Mouse (Mus musculus) frontal cortex, postnatal 14 days (tissue): ENCODE measurements around the gene Ier5.
A peak's percentile ranks its signal among the peaks of the same experiment; 100 is the strongest.

Source experiments
- DNase-seq, 2 experiments: peaks; one replicate each; pipeline ENCODE4 v3.0.0; 2022; ENCODE audit warnings: low spot score in 2 of 2

The Ier5 gene

DNA sequence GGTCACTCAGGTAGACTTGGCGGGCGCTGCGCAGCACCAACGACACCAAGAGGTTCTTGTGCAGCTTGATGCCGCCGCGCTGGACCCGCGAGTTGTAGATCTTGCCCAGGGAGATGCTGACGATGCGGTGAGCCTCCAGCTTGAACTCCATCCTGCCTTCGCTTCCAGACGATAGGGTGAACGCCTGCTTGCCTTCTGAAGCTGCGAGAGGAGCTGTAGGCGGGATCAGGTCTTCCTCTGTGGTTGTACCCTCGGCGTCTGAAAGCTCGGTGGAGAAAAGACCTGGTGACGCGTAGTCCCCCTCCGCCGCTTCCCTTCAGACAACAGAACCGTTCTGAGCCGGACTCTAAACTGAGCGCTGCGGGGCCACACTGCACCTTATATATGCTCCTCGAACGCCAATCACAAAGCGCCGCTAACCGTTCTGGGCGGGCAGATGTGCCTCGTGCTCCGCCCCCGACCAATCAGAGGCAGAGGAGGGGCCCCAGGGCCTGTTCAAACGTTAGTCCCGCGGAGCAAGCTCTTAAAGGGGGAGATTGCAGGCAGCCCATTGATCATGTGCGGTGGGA lies at the start of gene Ier5:
Ier5 (minus strand) TSS at position 357 of the 569 bp plus-strand sequence.
- peak; percentile 95 to 98 for DNase-seq

DNA sequence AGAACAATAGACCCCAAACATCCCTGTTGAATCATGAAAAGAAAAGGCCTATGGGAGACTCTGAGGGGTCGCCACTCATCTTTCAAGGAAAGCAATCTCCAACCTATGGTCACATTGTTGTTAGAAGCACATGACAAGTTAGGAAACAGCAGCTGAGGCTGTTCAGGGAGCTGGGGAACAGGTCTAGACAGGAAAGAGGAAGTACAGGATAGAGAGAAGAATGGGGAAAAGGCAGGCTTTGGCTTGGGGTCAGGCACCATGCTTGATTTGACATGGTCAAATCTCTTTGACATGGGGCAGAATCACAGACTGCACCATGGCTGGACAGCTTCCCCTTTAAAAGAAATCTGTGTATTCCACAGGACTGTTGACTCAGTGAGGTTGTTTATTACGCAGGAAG lies 47.8 kb upstream of the Ier5 start:
- no peak for DNase-seq

DNA sequence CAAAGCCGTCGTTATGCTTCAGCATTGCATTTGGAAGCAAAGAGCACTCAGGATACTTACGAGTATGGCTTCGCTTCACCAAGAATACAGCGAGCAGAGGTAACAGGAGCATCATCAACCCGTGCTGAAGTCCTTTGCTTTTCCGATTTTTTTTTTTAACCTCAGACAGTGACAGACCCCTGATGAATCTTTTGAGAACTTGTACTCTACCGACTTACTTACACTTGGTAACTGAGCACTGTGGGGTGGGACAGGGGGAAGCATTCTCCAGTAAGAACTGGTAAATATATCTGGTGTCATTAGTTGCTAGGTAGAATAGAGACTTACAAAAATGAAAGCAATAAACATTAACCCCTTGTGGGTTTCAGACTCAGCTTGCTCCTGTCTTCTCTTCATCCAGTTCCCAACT lies 47.1 kb upstream of the Ier5 start, which contains the start of gene Mr1:
Mr1 (minus strand) TSS at position 243 of the 409 bp plus-strand sequence.
- DNase-seq, result no peak

DNA sequence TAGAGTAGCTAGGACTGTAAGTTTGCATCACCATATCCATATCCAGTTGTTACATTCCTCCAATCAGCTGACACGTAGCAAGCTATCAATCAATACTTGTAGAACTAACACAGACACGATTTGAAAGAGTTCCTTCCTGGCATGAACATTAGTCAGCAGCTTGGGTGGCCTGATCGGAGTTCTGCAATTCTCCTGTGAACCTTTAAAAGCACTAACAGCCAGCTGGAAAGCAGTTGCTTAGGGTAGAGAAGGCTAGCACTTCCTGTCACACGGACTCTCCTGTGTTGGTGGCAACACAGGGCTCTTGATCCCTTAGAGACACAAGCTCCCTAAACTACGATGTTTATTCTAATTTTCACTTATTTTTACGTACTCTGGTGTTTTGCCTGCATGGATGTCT lies 46.2 kb upstream of the Ier5 start:
- DNase-seq, result no peak

DNA sequence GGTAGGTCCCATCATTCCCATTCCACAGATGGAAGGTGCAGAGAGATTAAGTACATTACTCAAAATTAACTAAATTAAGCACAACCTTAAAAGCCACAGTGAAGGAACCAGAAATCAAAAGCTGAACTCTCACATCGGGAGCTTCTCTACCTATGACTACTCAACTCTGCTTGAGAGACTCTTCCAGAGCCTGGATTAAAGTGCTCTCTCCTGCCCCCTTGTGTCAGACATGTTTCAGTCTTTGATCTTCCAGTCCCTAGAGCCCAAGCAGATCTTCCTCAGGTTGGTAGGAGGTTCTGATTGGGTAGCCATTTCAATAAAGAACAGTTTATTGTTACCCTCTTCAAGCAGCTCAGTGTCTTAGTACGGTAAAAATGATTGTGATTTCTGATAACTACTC lies 40.6 kb upstream of the Ier5 start:
- peak in 1 of 2 experiments; percentile 32 for DNase-seq

DNA sequence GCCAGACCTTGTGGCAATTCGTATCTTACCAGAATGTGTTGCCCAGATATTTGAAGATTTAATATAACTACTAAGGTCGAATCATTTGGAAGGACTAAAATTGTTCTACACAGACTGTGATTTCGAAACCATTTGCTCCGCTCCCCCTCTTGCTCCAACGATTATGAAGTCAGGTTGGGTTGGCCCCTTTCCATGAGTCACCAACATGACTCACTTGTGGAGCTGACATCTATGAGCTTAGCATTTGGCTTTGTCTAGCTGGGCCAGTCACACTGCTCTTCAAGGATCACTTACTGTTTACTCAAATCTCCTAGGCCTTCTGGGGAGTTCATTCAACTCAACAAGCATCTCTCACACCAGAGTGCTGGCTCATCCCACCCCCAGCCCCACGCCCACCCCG lies 39.4 kb upstream of the Ier5 start:
- DNase-seq, result no peak

DNA sequence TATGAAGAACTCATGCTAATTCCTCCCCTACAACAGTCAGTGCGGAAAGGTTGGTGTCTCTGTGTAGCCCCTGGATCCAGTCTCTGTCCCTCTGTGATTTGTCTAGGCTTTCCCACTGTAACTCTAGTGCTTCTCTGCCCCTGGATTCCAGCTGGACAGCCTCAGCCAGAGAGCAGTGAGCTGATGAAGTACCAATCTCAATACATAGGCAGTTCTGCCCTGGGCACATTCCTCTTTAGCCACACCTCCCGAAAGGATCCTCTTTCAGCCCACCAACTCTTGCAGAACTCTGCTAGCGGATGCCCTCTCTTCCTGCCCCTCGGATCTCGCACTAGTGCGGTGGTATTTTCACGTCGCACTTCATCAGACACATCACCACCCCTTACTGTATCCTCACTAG lies 35.4 kb upstream of the Ier5 start:
- DNase-seq, result no peak

DNA sequence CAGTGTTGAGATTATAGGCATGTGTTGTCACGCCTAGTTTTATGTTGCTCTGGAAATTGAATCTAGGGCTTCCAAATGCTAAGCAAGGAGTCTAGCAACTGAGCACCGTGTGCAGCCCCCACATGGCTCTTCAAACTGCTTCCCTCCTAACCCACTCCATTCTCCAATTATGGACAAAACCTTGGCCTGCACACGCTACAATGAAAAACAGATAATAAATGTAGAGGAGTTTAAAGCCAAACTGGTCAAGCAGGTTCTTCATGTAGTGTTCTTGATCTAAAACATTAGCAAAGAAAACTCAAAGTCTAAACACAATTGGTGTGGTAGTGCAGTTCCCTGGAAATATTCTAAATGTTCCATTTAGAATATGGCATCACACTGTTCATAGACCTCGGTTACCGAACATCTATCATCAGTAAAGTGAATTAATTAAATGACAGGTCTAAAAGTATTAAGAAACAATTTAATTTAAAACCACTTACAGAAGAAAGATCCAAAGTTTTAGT lies 28.0 kb upstream of the Ier5 start:
- no peak for DNase-seq

DNA sequence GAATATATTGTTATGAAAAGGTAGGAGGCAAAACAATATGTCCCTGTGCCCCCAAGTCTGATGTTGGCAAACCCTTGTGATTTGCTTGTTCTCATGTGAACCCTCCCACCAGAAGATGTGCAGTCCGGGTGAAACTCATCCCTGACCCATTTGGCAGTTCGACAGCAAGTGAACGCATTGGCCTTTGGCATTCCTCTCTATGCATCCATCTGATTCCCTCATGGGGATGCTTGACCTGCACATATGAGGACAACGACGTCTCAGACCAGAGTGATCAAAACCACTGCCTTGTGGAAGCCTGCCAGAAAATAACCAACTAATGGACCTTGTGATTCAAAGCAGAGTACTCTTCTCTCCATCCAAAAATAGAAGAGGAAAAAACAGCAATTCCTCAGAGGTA lies 27.3 kb upstream of the Ier5 start:
- DNase-seq, result no peak

DNA sequence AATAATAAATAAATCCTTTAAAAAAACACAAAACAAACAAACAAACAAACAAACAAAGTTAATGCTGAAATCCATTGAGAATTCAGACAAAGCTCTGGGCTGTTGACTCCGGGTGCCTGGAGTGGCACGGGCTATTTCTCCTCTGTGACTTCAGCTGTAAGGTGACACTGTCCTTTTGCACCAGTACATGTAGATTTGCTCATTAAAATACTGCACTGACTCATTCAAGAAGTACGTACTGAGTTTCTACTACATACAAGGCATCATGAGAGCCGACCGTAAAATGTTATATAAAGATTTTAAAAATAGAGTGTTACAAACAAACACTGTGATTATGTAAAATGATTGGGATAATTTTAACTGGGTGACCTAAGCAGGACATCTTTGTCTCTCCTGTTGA lies 25.0 kb upstream of the Ier5 start:
- no peak for DNase-seq

DNA sequence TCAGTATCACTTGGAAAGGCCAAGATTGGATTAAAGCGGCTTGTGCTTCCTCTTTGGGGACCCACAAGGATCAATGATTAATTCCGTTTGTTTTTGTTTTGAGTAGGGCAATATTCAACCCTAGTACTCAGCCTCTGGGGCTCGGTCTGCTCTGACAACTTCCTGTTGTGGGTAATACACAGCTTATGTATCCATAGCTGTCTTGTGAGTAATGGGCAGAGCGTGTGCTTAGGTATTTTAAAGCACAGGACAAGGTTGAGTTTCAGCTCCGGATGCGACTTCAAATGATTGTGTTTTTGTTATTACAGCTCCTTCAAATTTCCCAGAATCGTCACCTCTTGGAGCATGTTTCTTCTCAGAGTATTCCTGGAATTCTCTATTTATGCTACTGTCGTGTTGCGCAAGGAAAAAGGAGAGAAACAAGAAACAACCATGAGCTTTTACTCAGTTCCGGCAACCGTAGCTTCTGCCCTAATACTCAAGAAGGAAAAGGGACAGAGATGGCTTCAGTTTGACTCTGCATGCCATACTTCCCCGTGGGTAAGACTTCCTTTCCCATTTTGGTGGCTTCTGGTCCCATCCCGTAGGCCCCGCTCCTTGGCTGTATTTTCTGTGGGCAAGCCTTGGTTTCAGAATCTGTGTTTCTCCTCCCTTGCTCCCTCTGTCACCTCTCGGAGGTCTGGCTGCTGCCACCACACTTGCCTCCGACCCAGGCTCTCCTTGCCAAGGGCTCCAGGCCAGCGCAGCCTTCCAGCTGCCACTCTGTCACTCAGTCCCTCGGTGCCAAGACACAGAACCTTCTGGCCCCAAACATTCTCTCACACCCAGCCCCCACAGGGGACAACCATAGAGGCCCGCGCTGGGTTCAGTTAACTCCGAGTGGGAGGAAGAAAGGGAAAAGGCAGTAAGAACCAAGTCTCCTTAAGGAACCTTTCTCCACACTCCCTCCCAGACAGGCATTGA lies 22.8 kb upstream of the Ier5 start:
- peak in 1 of 2 experiments; percentile 19 for DNase-seq

DNA sequence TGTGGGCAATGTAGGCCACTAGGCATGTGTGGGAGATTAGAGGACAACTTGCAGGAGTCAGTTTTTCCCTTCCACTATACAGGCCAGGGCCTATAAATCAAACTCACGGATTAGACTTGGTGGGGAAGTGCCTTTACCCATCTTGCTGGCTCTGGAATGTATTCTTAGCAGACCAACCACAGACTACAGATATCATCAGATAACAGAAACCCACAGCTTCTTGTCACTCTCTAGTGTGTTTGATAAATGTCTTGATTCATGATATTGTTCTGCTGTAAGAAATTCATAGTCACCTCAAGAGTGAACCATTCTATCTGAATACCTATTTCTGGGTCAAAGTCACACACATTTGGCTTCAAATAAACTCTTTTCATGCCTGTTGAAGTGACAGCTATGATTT lies 20.3 kb upstream of the Ier5 start:
- no peak for DNase-seq

DNA sequence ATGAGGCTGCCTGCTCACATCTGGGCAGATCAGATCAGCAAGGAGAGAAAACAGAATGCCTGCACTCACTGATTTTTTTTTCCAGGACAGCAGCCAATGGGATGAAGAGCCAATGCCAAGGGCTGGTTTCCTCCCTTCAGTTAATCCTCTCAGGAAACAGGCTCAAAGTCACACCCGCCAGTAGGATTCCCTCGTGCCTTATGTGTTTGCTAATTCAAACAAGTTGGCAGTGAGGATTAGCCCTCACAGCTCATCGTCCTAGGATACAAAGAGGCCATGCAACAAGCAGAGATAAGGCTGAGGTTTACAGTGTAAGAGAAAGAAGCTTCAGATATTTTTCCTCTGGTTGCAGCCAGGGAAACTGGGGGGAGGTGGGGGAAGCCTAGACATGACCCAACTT lies 14.5 kb upstream of the Ier5 start:
- no peak for DNase-seq

DNA sequence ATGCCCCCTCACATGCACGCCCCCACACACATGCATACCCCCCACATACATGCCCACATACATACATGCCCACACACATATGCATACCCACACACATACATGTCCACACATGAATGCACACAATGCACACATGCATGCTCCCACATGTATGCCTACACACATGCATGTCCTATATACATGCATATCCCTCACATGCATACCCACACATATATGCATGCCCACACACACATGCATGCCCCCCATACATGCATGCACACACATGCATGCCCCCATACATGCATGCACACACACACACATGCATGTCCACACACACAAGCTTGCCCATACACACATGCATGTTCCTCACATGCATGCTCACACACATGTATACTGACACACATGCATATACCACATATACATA lies 13.4 kb upstream of the Ier5 start:
- DNase-seq, result no peak

DNA sequence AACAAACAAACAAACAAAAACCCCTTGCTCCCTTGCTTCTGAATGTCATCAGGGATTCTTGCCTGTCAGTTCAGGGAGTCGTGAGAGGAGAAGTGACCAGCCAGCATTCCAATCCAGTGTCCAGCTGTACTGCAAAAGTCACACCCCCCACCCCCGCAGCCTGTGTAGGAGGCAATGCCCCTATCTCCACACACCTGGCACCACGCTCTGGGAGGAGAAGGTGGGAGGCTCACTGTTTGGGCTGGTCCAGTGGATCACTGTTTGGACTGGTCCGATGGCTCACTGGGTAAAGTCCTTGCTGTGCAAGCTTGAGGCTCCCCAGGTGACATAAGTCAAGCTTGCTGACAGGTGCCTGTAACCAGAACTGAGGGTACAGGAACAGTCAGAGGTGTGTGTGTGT lies 12.7 kb upstream of the Ier5 start:
- DNase-seq, result no peak

DNA sequence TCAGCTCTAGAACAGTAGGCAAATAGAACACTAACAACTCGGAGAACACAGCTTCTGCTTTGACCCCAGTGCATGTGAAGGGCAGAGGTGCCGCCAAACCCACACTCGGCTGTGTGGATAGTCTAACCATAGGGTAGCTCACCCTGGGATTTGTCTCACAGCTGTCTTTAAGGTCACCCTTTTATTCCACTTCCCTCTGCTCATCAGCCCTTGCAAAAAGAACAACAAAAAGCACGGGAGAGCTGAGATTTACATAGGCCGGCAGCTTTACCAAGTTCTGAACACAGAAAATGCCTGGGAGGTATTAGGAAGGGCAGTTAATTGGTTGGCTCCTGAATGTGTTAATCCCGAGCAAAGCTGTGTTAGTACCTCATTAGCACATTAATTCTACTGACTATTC lies 12.1 kb upstream of the Ier5 start:
- no peak for DNase-seq

DNA sequence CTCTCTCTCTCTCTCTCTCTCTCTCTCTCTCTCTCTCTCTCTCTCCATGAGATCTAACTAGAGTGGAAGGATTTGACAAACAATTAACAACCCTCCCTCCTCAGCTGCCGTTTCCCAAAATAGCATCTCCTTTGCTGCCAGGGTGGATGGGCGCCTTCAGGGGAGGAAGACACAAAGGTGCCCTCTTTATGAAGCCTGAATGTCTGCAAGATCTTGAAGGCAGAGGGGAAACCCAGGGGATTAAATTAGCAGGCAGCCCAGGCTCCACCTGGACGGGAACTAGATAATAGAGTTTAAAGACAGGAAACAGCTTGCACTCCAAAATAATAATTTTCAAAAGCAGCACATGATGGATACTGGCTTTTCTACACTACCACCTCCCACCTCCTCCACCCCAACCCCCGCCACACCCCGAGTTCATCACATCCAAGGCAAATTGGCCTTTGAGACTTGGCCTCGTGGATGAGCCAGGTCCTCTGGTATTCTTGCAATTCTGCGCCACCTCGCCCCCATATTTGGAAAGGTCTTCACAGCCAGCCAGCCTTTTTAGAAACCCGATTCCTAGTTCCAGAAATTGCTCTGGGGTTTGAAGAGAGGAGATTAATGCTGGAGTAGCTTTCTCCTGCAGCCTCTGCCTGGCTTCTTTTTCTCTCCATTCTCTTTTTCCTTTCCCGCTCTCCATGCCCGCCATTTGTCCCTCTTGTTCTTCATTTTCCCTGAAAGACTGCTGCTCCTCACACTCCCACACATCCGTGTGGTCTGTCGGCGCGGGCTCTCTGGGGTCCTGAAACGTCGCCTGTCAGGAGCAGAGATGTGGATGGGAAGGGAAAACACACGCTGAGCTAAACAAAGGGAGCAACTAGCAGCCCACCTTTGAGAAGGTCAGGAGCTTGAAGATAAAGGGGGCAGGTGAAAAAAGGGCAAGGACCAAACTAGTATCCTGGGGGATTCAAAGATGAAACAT lies 10.2 kb upstream of the Ier5 start:
- no peak for DNase-seq

DNA sequence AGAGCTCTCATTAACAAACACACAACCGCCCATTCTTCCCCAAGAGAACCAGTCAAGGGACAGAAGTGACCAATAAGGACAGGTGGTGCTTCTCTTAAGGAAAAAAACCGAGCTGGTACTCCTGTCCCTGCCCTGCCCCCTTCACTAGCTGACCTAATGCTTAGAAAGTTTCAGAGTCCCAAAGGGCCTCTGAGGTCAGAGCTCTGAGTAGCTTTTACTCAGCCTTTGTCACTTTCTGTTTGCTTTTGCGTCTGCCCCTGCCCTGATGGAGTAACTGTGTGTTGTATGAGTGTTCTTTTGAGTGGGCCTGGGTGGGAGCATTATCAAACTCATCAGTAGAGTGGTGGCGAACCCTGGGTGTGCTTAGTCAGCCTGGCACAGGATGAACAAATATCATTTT lies 9.0 kb upstream of the Ier5 start:
- no peak for DNase-seq

DNA sequence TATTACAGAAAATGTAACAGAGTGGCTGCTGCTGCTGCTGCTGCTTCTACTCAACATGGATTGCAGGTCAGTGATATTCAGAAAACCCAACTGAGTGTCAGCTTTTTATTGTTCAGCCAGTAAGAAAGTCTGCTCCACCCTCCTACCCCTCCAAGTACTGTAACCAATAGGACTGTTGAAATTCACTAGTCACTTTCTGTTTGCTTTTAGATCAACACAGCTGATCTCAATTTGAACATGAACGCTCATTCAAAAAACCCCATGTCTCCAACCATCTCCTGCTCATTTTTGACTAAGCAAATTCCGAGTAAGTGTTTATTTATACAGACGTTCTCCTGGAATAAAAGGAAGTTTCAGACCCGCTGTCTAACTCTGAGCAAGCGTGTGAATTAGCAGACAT lies 8.4 kb upstream of the Ier5 start:
- no peak for DNase-seq

DNA sequence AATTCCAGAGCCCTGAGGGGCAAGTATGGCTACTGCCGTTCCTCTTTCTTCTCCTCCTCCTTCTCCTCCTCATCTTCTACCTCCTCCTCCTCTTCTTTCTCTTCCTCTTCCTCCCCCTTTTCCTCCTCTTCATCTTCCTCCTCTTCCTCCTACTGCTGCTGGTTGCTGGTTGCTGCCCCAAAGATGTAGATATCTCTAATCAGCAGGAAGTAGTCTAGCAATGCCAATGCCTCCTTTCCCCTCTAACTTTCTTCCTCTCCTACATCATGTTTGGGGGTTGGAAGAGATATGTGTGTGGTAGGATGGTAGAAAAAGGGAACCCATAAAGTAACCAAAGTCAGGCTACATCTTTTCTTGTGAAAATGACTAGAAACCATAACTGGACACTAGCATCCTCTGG lies 6.9 kb upstream of the Ier5 start:
- no peak for DNase-seq

DNA sequence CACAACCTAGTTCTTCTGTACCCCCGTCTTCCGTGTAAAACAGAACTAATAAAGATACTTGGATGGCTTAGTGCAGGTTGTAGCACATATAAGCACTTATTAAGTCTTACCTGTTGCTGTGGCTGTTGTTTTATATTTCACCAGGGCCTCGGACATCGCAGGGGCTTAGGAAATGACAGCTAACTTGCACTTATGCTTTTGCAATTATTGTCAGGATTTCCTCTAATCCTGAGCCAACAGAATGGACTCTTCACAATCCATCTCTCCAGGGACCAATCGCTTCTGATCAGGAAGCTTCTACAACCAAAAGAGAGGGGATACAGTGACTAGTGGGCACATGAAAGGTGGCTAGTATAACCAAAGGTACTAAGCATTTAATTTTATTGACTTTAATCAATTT lies 4.6 kb upstream of the Ier5 start:
- DNase-seq, result no peak

DNA sequence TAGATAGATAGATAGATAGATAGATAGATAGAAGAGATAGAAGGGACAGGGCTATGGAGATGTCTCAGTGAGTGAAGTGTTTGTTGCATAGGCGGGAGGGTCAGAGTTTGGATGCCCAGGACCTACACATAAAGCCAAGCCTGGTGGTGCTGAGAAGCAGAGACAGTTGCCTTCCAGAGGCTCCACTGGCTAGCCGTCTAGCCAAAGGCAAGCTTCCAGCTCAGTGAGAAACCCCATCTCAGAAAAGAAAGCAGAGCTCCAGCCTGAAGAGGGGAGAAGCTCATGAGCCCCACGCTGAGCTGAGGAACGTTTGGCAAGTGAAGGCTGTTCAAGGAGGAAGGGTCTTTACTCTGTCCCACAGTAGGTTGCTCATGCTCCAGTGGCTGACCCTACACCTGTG lies 3.2 kb upstream of the Ier5 start:
- no peak for DNase-seq
